Mouse (Mus musculus) layer of hippocampus, adult 11-12 months (tissue): ENCODE results near the gene Nipsnap2.
A peak's percentile ranks its signal among the peaks of the same experiment; 100 is the strongest.
"Not testable (repeated sequence)": the region's sequence is repeated elsewhere in the genome, so short reads cannot be mapped to it uniquely, and the experiment has no call there.

Source experiments
- DNase-seq: peaks from one replicate; pipeline ENCODE4 v3.0.0; 2022; ENCODE audit warnings: low spot score

Gene Nipsnap2

DNA sequence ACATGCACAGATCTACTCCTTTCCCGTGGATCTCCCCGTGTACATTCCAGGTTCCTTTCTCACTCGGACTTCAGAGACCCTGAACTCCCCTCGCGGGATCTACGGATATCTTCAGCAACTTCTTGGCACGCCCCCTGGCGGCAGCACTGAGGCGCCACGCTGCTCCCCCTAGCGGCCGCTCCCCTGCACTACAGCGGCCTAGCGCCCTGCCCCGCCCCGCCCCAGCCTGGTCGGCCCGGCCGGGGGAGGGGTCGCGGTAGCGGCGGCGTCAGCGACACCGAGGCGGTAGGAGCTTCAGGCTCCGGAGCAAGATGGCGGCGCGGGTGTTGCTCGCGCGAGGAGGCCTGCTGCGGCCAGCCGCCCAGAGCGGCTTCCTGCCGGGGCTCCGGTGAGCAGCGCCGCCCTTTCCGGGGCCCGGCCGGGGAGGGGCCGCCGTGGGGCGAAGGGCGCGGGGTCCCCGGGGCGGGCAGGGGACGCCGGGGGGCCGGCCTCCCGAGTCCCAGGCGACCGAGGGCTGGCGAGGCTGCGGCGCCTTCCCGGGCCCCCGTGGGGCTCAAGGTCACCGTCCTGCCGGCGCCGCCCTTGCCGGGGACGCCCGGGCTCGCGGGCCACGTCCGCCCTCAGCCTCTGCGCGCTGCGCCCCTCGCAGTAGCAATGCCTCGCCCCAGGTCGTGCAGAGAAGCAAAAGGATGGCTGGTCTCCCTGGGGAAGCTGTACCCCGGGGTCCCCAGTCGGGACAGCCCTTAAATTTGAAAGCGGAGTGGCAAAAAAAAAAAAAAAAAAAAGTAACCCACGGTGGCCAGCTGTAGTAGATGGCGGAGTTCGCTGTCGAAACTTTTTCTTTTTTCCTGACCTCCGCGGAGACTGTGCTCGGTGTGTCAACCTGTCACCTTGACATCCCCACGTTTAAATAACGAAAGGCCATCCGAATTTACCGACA lies at the start of gene Nipsnap2:
Nipsnap2 (plus strand) TSS at position 230 of the 940 bp plus-strand sequence.
- DNase-seq: peak; percentile 92

DNA sequence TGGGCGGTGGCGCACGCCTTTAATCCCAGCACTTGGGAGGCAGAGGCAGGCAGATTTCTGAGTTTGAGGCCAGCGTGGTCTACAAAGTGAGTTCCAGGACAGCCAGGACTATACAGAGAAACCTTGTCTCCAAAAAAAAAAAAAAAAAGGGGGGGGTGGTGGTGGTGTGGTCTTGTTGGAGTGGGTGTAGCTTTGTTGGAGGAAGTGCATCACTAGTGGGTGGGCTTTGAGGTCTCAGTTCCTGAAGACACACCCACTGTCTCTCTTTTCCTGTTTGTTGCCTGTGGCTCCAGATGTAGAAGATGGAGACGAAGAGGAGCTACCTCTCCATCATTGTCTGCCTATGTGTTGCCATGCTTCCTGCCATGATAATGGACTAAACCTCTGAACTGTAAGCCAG lies 39.7 kb upstream of the Nipsnap2 start:
- not testable (repeated sequence) for DNase-seq

DNA sequence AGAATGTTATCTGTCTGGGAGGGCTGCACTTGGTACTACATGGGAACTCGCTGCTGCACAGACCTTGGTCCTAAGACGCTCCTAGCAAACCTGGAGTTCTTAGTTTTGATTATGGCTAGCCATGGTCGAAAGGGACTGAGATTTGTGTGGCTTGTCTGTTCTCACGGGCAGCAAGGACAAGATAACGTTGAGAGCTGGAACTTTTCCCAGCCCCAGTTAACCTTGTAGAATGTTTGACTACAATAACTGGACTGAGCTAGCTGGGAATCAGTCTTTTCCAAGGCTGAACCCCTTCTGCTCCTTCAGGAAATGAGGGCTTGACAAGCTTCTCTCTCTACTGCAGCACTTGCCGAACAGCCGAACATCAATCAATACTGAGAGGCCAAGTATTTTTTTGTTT lies 37.2 kb upstream of the Nipsnap2 start:
- no peak for DNase-seq

DNA sequence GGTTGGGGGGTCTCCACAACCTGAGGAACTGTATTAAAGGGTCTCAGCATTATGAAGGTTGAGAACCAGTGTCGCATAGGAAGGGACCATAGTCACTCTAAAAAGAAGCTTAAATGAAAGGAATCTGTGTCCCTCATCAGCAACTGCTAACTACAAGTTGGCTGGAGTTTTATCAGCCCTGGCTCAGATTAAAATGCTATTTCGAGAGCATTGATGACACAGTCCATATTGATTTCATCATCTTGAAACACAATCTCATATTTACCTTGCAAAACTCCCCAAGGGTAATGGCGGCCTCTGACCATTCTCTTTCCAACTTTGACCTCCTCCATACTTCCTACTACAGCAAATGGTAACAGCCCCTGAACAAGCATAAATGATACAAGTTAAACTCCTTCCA lies 34.3 kb upstream of the Nipsnap2 start:
- DNase-seq: no peak

DNA sequence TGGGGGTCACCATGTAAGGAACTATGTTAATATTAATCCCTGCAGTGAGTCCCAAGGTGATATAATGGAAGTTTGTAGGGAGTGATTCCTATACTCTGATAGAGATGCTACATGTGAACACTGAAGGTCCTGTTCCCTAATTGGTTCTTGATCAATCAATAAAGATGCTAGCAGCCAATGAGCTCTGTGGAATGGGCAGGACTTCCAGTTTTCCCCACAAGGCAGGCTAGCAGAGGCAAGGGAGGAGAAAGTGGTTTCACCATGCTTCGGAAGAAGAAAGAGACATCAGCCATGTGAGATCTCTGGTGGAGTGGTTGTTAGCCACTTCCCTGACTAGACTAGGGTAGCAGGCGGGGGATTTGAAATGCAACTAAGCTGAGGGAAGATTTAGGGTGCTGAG lies 24.4 kb upstream of the Nipsnap2 start:
- DNase-seq: no peak

DNA sequence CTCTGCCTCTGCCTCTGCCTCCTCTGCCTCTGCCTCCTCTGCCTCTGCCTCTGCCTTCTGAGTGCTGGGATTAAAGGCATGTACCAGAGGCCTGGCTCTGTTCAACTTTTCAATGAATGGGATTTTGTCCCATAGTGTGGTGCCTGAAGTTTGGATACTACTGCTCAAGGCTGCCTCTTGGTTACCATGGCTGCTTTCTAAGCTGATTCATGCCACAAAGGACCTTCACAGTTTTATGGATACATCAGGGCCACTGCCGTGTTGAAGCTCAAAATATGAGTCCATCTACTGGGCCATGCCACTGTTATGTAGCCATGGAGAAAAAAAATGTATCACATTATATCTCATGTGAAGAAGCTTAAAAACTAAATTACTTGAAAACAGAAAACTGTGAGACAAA lies 23.2 kb upstream of the Nipsnap2 start:
- DNase-seq: no peak

DNA sequence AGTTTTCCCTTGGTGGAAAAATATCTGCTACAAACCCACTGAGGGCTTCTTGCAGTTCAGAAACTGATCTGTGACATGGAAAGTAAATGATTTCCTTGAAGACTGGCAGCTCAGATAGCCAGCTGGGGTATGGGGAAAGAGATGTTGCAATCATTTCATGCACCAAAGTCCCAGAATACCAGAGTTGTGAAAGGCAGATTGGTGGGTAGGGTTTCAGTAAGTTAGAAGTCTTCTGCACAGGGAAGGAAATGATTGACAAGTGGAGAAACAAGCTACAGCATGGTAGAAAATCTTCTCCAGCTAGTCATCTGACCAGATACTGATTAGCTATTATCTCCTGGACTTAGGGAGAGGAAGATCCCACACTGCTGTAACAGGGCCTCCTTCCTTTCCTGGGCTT lies 21.5 kb upstream of the Nipsnap2 start:
- no peak for DNase-seq

DNA sequence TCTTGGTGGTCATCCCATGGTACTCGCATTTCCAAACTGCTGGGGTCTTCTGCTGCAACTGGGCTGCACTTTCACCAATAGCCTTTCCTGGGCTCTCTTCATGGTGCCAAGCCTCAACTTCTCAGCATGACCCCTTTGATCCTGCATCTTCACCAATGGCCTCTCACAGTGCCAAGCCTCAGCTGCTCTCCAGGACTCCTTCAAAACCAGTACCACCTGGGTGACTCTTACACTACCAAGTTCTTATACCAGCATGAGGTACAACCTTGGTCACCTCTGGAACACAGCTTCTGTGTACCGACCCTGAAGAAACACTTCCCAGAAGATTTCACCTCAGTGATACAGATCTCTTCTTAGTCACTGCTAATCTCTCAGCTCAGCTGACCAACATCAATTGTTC lies 16.5 kb upstream of the Nipsnap2 start, which contains the start of gene Sept14:
Sept14 (minus strand) TSS at position 101 of the 400 bp plus-strand sequence.
- no peak for DNase-seq

DNA sequence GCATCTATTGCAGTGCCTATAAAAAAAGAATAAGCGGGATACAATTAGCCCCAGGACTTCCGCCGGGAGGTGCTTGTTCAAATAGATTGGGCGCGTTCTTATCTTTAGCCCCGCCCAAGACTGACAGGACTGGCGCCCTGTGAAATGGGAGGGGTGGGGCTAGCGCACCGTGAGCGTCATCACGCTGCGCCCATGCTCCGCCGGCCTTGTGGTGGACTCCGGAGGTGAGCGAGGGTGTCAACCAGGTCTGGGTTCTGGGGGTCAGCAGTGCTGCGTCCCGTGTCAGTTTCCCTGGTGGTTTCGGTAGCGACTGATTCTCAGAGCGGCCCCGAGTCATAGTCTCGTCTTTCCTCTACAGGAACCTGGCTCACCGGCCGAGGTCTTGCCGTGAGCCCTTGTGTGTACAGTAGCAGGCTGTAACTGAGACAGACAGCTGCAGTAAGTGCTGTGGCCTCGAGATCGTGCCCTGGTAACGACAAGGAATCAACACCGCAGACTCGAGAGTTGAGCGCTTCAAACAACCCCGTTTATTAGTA lies 9.5 kb upstream of the Nipsnap2 start, which contains the start of gene Mrps17:
Mrps17 (plus strand) TSS at position 172 of the 536 bp plus-strand sequence.
- peak; percentile 93 for DNase-seq

DNA sequence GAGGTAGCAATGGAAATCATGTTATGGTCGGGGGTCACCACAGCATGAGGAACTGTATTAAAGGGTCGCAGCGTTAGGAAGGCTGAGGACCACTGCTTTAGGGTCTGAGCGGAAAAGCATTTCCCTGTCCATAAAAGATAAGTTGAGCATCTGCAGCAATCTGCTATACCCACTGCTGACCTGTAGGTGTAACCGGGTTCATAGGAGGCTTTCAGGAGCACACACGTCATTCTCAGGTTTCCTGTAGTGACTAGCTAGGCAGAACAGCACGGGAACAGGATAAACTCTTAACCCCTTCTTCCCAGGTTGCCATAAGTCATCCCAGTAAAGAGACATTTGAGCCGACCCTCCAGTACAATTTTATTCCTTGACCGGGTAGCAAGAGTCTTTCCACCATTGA lies 7.8 kb upstream of the Nipsnap2 start:
- no peak for DNase-seq

DNA sequence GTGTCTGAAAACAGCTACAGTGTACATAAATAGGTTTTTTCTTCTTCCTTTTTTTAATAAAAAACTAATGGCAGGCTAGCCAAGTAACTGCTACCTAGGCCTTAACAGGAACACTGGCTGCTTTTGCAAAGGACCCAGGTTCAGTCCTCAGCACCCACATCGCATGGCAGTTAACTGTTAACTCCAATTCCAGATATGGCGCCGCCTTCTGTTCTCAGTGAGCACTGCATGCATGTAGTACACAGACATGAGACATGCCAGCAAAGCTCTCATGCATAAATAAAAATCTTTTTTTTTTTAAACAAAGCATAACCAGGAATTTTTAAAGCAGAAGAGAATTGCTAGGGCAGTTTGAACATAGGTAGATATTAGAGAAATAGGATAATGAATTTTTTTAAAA lies 4.7 kb upstream of the Nipsnap2 start:
- no peak for DNase-seq

DNA sequence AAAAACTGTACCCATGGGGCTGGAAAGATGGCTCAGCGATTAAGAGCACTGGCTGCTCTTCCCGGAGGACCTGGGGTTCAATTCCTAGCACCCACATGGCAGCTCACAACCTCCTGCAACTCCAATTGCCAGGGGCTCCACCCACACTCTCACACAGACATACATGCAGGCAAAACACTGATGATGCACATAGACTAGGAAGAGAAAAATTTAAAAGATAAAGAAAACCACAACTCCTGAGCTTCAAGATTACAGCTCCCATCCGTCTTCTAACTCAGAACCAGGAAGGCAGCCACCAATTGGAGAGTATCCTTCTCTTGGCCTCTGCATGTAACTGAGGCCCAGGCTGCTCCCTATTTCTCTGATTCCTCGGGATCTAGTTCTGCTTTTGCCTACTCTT lies 595 bp upstream of the Nipsnap2 start:
- no peak for DNase-seq

DNA sequence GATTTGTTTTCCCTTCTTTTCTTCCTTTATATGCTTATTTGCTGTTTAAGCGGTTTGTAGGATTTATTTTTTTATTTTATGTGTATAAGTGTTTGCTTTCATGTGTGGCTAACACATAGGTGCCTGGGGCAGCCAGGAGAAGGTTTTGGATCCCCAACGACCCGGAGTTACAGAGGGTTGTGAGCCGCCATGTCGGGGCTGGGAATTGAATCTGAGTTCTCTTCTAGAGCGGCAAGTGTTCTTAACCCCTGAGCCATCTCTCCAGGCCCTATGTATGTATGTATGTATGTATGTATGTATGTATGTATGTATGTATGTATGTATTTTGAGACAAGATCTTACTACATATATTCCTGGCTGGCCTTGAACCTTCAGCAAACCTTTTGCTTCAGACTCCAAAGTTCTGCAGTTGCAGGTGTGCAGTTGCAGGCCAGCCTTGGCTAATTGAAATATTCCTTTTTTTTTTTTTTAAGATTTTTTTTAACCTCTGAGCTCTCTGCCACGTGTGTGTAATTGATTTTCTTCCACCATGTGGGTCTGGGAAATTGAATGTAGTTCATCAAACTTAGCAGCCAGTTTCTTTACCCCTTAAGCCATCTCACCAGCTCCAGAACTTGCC lies 1.0 kb downstream of the Nipsnap2 start:
- DNase-seq: no peak

DNA sequence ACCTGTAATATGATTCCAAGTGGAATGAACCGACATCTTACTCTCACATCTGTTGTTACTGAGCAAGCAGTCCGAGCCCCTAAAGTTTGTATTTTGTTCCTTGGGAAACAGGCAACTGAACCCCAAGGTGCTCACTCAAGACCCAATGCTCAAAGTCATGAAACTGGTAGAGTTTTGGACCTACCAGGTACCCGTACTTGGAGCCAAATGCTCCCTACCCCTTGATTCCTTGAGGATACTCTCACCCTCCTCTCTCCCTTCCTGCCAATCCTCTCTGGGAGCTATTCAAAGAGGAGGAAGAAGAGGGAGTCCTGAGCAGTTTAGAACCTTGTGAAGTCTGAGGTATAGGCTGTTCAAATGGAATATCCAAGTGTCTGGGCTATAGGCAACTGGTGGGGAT lies 1.9 kb downstream of the Nipsnap2 start:
- DNase-seq: no peak

DNA sequence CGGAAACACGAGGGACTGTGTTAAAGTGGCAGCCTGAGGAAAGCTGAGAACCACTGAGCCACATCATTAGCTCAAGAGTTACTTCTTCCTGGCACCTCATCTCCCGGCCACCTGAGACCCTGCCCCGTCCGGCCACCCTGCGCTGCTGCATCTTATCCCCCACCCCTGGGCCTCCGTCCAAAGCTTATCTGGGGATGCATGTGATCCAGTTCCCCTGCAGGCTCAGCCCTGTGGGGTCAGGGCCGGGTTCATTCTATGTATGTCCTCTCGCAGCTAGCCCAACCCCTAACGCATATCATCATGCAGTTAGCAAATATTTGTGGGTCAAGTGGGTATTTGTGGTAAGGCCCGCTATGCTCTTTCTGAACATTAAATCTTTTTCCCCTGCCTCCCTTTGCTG lies 4.4 kb downstream of the Nipsnap2 start:
- DNase-seq: no peak

DNA sequence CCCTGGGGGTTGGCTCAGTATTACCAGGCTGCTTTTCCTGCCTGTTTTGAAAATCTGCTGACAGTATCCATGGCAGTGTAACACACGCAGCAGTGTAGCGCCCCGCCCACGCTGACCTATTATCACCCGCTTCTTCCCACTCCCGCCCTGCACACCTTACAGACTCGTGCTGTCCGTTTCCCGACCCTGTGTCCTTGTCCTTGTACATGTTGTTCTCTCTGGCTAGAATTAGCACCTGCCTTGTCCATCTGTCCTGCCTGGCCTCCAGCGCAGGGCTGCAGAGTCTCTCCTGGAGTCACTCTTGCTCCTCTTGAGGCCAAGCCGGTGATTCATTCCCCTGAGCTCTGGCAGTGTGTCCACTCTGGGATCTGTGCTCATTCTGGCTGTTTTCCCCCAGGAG lies 5.5 kb downstream of the Nipsnap2 start:
- no peak for DNase-seq

DNA sequence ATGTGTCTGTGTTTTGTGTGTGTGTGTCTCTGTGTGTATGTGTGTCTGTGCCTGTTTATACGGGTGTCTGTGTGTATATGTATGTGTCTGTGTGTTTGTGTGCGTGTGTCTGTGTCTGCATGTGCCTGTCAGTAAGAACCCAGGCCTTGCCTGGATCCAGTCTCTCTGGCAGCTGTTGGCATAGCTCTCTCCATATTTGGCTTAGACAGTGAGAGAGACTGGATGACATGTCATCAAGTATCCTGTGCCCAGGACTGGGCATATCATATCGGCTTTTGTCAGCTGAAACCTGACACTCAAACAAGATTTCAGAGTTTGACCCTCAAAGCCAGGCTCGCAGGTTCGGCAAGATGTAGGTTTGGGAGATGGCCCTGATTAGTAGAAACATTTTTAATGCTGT lies 6.2 kb downstream of the Nipsnap2 start:
- DNase-seq: no peak

DNA sequence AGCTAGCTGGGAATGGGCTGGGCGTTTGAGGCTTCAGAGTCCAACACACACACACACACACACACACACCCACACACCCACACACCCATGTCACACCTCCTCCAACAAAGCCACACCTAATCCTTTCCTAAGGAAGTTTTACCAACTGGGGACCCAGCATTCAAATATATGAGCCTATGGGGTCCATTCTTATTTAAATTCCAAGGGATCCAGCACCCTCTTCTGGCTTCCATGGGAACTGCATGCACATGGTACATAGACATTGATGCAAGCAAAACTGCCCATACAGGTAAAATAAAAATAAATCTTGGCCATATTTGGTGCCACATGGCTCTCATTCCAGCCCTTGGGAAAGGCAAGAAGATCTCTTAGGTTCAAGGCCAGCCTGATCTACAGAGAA lies 16.1 kb downstream of the Nipsnap2 start:
- peak; percentile 39 for DNase-seq

DNA sequence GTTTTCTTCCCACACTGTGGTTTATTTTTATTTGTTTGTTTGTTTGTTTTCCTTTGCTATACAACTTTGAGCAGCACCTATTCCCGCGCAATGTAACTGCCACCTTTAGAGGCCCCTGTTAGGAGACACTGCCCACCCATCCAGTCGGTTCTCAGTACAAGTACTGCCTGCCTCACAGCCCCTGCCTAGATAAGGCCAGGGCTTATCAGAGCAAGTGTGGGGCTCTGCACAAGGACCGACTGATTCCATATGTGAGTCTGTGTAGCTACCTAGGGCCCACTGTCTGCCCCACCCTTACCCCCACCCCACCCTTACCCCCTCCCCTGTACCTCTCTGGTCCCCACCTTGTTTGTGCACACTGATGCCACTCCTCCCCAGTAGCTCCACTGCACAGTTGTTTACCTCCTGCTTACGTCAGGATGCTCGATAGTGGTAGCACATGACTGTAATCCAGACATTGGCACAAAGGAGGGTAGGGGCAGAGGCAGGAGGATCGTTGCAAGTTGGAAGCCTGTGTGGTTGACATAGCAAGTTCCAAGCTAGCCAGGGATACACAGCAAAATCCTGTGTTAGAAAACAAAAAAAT lies 18.1 kb downstream of the Nipsnap2 start:
- DNase-seq: no peak

DNA sequence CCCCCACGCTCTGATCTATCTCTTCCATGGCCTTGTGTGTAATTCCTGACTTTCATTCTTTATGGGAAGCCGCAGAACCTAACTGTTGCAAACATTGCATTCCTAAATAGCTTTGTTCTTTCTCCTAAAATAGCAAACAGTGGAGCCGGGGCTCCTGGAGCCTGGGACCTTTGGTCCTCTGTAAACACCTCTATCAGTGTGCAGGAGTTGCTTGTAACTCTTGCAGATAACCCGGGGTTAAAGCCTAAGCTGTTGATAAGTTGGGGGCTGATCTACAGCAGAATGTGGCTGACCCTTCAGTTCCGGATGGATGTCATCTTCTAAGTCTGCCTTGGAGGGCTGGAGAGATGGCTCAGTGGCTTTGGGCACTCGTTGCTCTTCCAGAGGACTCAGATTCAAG lies 19.2 kb downstream of the Nipsnap2 start:
- DNase-seq: no peak

DNA sequence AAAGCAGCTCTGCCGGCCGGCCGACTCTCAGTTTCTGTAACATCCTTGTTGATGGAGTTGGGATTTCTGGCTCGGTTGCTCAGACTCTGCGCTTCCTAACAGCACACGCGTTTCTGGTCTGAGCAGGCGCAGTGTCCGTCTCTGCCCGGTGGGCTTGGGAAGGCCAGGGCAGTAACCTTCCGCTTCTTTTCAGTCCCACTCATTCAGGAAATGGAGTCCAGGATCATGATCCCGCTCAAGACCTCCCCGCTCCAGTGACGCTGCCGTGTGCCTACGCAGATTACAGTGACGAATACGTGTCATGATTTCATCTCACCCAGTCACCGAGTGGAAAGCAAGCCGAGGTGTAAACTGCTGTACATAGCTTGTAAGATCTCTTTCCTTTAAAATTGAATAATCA lies 32.0 kb downstream of the Nipsnap2 start:
- no peak for DNase-seq

DNA sequence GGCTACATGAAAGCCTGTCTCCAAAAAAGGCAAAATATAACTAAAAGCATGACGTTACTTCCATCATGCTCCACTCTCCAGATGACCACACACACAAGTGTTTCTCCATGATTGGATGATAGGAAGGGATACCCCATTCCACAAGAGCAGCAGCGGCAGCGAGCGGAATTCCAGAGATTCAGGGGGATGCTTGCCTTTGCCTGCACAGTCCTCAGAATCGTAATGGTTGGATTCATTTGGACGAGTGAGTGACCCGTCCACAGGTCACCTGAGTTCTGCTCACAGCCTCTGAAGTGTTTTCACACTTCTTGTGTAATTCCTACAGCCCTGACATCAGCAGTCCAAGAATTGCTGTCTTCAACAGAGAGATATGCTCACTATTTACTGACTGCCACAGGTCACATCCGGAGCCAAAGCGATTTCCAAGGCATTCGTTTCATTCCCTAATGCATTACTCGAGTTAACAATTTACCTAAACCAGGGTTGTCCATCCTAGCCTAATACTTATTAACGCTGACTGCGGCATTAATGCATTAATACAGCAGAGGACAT lies 35.1 kb downstream of the Nipsnap2 start:
- DNase-seq: no peak
